Mouse (Mus musculus) urinary bladder, adult 2 months (tissue): Measurements from ENCODE around the gene Zfp827. TPM values are rescaled to one million over a fixed set of nuclear protein-coding genes. Genes with fewer than 3 reads are reported as not detected.

Experiments used
- DNase-seq: peaks from one replicate; pipeline ENCODE4 v3.0.0; 2022; ENCODE audit warnings: low spot score
- polyA plus RNA-seq: library from polyadenylated mRNA; depleted of rRNA; stranded (reverse); fragments of >200 nt; gene quantifications from 2 replicates; pipeline ENCODE4 v1.2.3, GENCODE M21; 2012; rRNA removed

Zfp827 gene
- polyA plus RNA-seq, 1 experiment, result 16.4 TPM

- DNase-seq, result no peak
Observed at GRCm38 (mm10) chr8:79222106-79222751, 194.0 kb downstream of the Zfp827 start.

DNA sequence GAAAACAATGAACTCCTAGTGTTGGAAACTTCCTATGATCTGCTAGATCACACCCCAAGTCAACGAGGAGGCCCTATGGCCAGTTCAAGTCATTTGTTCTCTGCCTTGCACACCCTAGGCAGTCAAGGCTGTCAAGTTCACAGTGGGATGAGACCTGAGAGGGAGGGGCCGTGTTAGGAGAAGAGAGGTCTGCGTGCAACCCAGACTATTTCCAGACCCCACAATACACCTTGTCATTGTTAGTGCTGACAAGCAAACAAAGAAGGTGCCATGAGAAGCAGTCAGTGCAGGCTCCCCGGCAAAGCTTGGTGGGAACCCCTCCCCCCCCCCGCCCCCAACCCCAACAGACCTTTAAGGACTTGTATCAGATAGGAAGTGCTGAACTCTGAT is 194.5 kb downstream of the Zfp827 start:
- no peak for DNase-seq

DNA sequence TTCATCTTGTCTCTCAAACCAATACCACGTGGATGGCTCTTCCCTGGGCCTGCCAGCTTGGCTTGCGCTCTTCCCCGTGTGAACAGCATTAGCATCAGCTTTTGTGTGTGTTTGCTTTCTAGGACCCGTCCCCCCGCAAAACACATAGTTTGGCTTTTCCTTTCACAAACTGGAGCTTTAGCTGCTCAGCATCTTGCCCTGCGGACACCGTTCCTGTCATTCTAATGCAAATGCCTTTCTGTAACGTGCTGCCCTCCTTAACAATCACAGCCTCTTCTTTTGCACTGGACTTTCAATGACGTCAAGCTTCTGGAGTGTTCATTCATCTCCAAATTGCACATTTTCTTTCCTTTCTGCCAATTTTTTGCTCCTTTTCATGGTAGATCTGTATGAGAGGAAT is 196.1 kb downstream of the Zfp827 start:
- DNase-seq, result no peak

GRCm38 (mm10) chr8:79225586-79225985 is 197.3 kb downstream of the Zfp827 start:
- DNase-seq, result no peak

DNA sequence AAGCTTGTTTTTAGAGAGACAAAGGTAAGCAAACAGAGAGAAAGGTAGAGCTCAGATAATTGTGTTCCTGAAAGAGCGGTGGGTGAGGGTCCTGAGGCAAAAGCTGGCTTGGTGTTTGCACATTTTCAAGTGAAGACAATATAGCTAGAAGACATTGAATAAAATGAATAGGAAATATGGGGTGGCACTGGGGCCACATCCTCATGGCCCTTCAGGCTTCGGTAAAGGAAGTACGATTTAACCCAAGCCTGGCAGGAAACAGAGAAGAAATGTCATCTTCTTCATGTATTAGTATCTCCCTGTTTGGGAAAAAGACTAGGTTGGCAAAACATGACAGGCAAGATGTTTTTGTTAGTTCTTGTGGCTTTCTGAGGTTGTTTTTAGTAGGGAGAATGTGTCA is 197.8 kb downstream of the Zfp827 start:
- DNase-seq, result no peak

DNA sequence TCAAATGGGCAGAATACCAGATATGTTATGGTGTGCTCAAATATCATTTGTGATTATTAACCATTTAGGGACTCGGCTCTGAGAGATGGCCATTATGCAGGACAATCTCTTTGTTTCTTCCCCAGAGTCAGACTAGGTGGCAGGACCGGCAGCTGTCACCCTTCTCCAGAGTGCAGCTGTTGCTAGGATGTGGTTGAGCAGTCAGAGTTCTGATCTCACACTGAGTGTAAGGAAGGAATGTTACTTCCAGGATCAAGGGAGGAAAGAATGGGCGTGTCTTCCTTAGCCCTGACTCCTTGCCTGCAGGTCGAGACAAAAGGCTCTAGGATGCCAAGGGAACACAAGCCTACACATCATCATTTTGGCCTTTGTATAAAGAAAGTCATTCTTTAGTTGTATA is 199.0 kb downstream of the Zfp827 start:
- DNase-seq, result no peak

- no peak for DNase-seq
Observed at GRCm38 (mm10) chr8:79227916-79228315, 199.7 kb downstream of the Zfp827 start.

DNA sequence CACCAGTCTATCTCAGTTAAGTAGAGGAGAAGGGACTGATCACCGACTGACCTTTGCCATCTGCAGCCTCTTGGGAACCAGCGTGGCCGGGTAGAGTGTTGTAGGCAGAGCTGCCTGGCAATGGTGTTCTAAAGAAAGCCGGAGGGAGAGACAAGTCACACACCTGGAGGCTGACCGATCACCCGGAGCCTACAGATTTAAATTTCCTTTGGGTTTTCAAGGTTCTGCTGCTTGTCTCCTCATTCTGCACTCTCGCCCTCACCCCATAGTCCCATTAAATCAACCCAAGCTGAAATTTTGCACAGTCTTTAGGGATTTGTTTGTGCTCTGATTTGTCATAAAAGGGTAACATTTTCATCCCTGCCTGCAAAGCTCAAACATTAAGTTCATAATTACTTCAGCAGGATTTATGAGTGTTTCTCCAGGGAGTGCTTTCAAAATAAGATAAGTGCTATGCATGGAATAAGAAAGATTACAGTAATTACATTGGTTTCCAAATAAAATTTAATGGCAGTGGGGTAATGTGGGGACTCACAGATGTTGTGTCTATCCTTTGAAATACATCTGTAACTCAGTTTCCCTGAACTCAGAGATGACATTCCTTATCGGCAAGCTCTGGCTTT is 201.1 kb downstream of the Zfp827 start:
- DNase-seq, result no peak

DNA sequence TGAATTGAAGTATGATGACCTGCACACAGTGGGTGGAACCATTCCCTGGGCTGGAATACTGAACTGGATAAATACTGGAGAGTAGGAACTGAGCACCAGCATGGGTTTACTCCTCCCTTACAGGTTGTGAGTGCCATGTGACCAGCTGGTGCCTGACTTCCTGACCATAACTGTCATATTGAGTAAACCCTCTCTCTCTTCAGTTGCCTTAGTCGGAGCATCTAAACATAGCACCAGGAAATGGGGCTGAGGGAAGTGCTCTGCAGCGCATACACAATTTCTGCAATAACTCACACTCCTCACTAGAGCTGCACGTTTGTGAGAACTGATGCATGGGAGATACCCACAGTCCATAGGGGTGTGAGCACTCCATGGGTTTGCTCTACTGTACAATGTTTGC is 211.1 kb downstream of the Zfp827 start:
- no peak for DNase-seq

DNA sequence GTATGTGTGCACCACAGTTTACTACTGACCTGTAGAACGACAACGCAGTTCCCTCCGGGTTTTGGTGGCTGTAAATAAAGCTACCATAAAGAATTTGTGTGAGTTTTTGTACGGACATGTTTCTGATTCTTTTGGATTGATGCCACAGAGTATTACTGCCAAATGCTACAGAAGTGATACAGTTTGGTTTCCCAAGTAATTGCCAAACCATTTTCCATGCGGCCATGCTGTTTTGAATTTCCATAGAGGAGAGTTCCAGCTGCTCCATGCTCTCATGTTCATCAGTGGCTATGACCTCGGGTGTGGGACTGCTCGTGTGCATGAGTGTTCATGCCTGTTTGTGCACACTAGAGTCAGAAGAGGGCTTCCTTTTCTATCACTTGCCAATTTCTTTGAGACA is 211.8 kb downstream of the Zfp827 start:
- no peak for DNase-seq

Other genes starting within 250 kb of the Zfp827 start
- gene Lsm6, start 207.3 kb upstream of the Zfp827 start, polyA plus RNA-seq, result 65.2 and 68.3 TPM in 2 replicates
- 0.15 and 0.38 TPM in 2 replicates for gene 1700011L22Rik, start 220.1 kb downstream of the Zfp827 start, polyA plus RNA-seq